Mouse (Mus musculus): Measurements from ENCODE around the gene Arhgap25. TPM values are rescaled to one million over a fixed set of nuclear protein-coding genes. Genes with fewer than 3 reads are reported as not detected.

Gene Arhgap25
- total and polyA plus RNA-seq, 2 experiments, result 0.40 to 1.6 TPM

DNA sequence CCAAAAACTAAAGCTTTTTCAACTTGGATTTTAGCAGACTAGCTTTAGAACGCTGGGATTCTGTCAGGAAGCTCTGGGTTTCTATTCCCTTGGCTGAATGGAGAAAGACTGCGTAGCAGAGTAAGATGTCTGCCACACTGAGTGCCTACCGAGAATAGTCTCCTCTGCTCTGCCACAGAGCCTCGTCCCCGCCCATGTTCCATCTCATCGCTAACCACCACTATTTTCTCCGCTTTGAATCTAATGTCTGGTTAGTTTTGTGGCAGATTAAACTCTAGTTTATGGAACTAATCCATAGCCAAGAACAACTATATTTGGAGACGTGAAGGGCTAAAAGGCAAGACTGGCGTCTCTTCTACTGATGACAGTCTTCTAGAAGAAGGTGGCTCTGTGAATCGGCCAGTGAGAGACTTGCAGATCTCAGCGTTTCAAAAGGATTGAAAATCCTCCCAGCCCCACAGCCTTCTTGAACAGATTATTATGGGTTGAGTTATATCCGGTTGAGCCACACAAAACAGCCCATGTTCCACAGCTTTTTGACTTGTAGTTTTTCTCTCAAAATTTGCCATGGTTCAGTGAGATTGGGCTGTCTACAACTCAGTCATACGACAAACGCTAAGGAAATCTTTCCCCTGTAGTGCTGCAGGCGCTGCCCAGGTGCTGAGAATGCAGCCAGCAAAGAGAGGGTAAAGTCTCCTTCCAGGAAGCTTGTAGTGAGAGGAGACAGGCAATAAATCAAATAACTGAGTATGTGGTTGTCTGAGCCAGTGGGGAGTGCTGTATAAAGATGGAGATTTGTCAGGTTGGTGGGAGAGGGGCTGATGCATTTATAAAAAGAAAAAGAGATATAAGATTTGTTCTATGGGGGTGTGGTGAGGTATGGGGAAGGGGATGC lies 5.6 kb upstream of the Arhgap25 start:
- Histone ChIP-seq H3K4me1 (ENCODE audit: control insufficient read depth, insufficient read depth, low read length) (peaks cover 2% of the 10 kb centered on the region; the same call in 1 of the 2 replicates), H3K9ac (ENCODE audit: low read depth, low read length) (no peak overlapping the region), H3K4me3 (ENCODE audit: insufficient read depth, low read depth, low read length) (no peak overlapping the region), H3K36me3 (ENCODE audit: control insufficient read depth, insufficient read depth, low read length) (no peaks in the 10 kb centered on the region), H3K79me2 (ENCODE audit: control insufficient read depth, insufficient read depth, low read length) (no peaks in the 10 kb centered on the region), H3K27ac (replicated peaks; ENCODE audit: insufficient read depth, low read depth, low read length) (no peak overlapping the region), H3K27me3 (ENCODE audit: control insufficient read depth, insufficient read depth, low read length) (no peaks in the 10 kb centered on the region)
- TF ChIP-seq POLR2A (IDR thresholded peaks at IDR 0.05; ENCODE audit: extremely low read depth, insufficient read depth, low read length) (no peak), CTCF (IDR thresholded peaks at IDR 0.05; ENCODE audit: low read depth, low read length) (no peak)
- no peak for DNase-seq (ENCODE audit: extremely low read depth, low read depth, low spot score)
- 85% methylated on average over 15 of the region's 15 CpGs for WGBS

DNA sequence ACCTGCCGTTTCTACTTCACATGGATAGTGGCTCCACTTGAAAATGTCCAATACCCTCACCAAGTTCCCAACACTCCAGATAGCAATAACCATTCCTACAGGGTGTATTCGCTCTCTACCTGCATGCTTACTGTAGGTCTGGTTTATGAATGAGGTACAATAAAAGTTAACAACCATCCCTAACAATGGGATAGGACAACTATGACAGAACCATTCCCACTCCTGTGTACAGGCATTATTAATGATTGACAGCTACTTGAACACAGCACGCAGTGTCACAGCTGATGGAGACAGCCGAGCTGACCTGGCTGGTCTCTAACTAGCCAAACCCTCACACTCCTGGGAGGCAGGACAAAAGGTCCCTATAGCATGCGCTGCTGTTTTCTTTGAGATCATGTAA lies 4.6 kb upstream of the Arhgap25 start:
- no peak for DNase-seq (ENCODE audit: extremely low read depth, low read depth, low spot score)
- H3K27me3 ChIP-seq (ENCODE audit: control insufficient read depth, insufficient read depth, low read length), result no peaks in the 10 kb centered on the region
- H3K27ac ChIP-seq (replicated peaks; ENCODE audit: insufficient read depth, low read depth, low read length), result no peak overlapping the region
- TF ChIP-seq CTCF (IDR thresholded peaks at IDR 0.05; ENCODE audit: low read depth, low read length), result no peak
- TF ChIP-seq POLR2A (IDR thresholded peaks at IDR 0.05; ENCODE audit: extremely low read depth, insufficient read depth, low read length), result no peak
- no peak overlapping the region for H3K9ac ChIP-seq (ENCODE audit: low read depth, low read length)
- H3K79me2 ChIP-seq (ENCODE audit: control insufficient read depth, insufficient read depth, low read length), result no peaks in the 10 kb centered on the region
- no peak overlapping the region for H3K4me3 ChIP-seq (ENCODE audit: insufficient read depth, low read depth, low read length)
- H3K36me3 ChIP-seq (ENCODE audit: control insufficient read depth, insufficient read depth, low read length), result no peaks in the 10 kb centered on the region
- H3K4me1 ChIP-seq (ENCODE audit: control insufficient read depth, insufficient read depth, low read length), result peaks cover 2% of the 10 kb centered on the region; the same call in 1 of the 2 replicates
- 57% methylated on average over 5 of the region's 5 CpGs for WGBS

GRCm38 (mm10) chr6:87536270-87536669 lies 3.2 kb upstream of the Arhgap25 start:
- 83% methylated on average over 8 of the region's 8 CpGs for WGBS
- no peak overlapping the region for H3K4me3 ChIP-seq (ENCODE audit: insufficient read depth, low read depth, low read length)
- H3K79me2 ChIP-seq (ENCODE audit: control insufficient read depth, insufficient read depth, low read length), result no peaks in the 10 kb centered on the region
- H3K27me3 ChIP-seq (ENCODE audit: control insufficient read depth, insufficient read depth, low read length), result no peaks in the 10 kb centered on the region
- no peak overlapping the region for H3K9ac ChIP-seq (ENCODE audit: low read depth, low read length)
- H3K27ac ChIP-seq (replicated peaks; ENCODE audit: insufficient read depth, low read depth, low read length), result no peak overlapping the region
- H3K4me1 ChIP-seq (ENCODE audit: control insufficient read depth, insufficient read depth, low read length), result no peaks in the 10 kb centered on the region
- no peaks in the 10 kb centered on the region for H3K36me3 ChIP-seq (ENCODE audit: control insufficient read depth, insufficient read depth, low read length)
- no peak for DNase-seq (ENCODE audit: extremely low read depth, low read depth, low spot score)
- no peak for TF ChIP-seq CTCF (IDR thresholded peaks at IDR 0.05; ENCODE audit: low read depth, low read length)
- TF ChIP-seq POLR2A (IDR thresholded peaks at IDR 0.05; ENCODE audit: extremely low read depth, insufficient read depth, low read length), result no peak

DNA sequence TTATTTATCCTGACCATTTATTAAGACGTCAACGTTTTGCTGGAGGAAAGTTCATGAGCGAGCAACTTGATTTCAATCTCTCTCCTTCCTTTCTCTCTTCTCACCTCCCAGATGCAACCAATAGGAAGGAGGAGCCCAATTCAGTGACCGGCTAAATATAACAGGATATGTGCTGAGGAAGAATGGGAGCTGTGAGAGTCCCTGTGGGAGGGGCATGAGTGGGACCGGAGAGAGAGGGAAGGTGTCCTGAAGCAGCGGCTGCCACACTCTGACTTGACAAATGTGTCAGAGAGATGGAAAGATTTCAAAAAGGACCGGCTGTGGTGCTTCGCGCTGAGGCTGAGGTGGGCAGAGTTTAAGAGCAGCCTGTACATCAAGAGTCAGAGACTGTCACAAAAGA lies 2.6 kb upstream of the Arhgap25 start:
- Histone ChIP-seq H3K27me3 (ENCODE audit: control insufficient read depth, insufficient read depth, low read length) (no peaks in the 10 kb centered on the region), H3K9ac (ENCODE audit: low read depth, low read length) (no peak overlapping the region), H3K79me2 (ENCODE audit: control insufficient read depth, insufficient read depth, low read length) (no peaks in the 10 kb centered on the region), H3K4me1 (ENCODE audit: control insufficient read depth, insufficient read depth, low read length) (no peaks in the 10 kb centered on the region), H3K4me3 (ENCODE audit: insufficient read depth, low read depth, low read length) (no peak overlapping the region), H3K36me3 (ENCODE audit: control insufficient read depth, insufficient read depth, low read length) (no peaks in the 10 kb centered on the region), H3K27ac (replicated peaks; ENCODE audit: insufficient read depth, low read depth, low read length) (no peak overlapping the region)
- DNase-seq (ENCODE audit: extremely low read depth, low read depth, low spot score), result no peak
- WGBS, result 76% methylated on average over 9 of the region's 9 CpGs
- TF ChIP-seq POLR2A (IDR thresholded peaks at IDR 0.05; ENCODE audit: extremely low read depth, insufficient read depth, low read length), result no peak
- TF ChIP-seq CTCF (IDR thresholded peaks at IDR 0.05; ENCODE audit: low read depth, low read length), result no peak

DNA sequence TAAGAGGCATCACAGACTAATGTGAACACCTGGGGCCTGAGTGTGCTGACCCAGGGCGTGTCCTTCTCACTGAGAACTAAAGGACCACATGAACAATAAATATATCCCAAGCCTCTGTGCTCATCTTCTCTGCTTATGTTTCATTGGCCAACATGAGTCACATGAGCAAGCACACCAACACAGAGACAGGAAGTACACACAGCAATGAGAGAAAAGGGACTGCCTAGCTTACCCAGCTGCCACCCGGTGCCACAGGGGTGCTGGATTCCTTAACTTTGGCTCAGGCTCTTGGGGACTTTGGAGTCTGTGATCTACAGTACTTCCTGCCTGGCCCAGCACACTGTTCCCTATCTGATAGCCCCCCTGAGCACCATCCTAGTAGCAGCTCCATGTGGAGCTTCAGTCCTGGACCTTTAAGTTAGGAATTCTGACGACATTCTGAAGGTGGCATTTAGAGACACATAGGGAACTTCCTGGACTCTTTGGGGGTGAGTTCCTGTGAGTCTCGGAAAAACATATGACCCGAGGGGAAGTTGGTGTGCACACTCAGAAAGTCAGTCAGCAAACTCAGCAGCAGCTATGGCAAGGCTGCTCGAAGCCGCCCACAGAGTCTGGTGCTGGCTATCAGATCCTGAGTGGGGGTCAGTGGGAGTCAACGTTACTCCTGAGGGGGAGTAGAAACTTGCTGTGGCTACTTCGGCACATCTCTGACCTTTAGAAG lies 2.0 kb upstream of the Arhgap25 start:
- Histone ChIP-seq H3K9ac (ENCODE audit: low read depth, low read length) (no peak overlapping the region), H3K4me1 (ENCODE audit: control insufficient read depth, insufficient read depth, low read length) (no peaks in the 10 kb centered on the region), H3K27me3 (ENCODE audit: control insufficient read depth, insufficient read depth, low read length) (no peaks in the 10 kb centered on the region), H3K36me3 (ENCODE audit: control insufficient read depth, insufficient read depth, low read length) (no peaks in the 10 kb centered on the region), H3K79me2 (ENCODE audit: control insufficient read depth, insufficient read depth, low read length) (no peaks in the 10 kb centered on the region), H3K4me3 (ENCODE audit: insufficient read depth, low read depth, low read length) (no peak overlapping the region), H3K27ac (replicated peaks; ENCODE audit: insufficient read depth, low read depth, low read length) (peak overlapping the region; percentile 17; the same call in 1 of the 2 replicates)
- WGBS, result 67% methylated on average over 9 of the region's 9 CpGs
- TF ChIP-seq POLR2A (IDR thresholded peaks at IDR 0.05; ENCODE audit: extremely low read depth, insufficient read depth, low read length) (no peak), CTCF (IDR thresholded peaks at IDR 0.05; ENCODE audit: low read depth, low read length) (no peak)
- DNase-seq (ENCODE audit: extremely low read depth, low read depth, low spot score), result peak; percentile 29
